Mouse (Mus musculus) thymus, postnatal 4 days (tissue): Measurements from ENCODE around the gene Nptn.

Source experiments
- DNase-seq: peaks from one replicate; pipeline ENCODE4 v3.0.0; 2021

Gene Nptn

DNA sequence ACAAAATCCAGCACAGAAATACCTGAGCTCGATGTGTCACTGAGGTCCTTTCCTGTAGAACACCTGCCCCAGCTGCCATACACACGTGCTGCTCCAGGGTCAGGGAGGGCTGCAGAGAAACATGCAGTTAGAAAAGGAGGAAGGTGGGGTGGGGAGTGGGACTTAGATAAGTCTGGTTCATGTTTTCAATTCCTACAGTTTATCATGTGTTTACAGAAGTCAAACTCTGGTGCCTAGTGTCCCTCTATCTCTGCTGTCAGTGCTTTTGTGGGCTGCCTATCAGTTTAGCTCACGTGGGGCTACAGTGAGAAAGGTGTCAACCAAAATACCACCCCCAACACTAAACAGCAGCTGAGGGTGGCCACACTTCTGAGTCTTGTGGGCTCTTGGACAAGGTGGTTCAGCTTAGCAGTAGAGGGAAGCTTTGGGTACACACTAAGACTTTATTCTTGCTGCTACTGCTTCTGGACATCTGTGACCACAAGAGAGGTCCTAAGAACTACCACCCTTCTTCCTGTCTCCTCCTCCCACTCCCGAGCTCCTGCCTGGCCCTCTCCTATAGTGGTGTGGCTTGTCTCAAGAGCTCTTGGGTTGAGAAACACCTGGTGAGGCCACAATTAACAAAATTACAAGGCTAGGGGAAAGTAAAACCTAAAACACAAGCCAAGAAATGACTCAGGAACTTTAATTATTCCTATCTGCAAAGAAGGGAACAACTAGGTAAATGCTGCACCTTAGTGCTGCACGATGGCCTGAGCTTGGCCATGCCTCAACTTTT, 75.9 kb downstream of the Nptn start:
- DNase-seq = no peak

DNA sequence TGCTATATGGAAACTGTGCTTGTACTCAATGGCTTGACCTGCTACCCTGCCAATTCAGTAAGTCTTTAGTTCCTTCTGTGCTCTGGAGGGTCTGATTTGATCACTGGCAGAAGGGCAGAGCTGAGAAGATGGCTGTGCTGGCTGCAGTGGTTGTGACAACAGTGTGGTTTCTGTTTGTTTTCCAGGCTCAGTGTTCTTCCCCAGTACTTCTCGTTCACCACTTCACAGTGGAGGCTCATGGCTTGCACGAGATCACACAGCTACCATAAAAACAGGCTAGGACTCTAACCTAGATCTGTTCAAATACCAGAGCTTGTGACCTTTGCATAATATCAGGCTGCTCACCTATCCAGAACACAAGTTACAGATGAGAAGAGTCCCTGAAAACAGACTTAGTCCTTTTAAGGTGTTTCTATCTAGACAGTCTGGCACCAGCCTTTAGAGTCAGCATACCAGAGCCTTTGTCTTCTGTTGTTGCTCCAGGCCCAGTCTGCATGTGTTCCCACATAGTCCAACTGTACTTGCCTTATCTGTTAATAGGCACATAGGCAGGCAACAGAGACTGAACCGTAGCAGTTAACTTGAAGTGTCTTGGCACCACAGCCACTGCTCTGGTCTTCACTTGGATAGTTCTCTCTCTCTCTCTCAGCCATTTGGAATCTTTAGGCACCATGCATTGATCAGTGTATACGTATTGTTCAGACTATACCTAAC, 76.7 kb downstream of the Nptn start:
- DNase-seq = no peak

DNA sequence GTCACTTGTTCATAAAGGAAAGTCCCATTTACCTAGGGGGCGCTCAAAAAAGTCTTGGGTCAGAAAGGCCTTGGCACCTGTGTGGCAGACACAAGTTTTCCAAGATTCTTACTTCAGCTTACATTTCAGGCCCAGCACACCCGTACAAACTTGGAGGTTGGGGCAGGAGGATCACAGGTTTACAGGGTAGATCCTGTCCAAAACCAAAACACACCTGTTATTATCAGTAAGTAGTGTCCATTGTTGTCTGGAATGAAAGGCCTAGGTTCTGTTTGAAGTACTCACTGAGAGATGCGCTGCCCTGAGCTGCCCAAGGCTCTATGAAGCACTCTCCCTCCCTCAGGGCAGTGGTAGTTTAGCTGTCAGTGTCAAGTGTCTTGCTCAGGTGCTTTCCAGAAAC, 77.3 kb downstream of the Nptn start:
- no peak for DNase-seq

DNA sequence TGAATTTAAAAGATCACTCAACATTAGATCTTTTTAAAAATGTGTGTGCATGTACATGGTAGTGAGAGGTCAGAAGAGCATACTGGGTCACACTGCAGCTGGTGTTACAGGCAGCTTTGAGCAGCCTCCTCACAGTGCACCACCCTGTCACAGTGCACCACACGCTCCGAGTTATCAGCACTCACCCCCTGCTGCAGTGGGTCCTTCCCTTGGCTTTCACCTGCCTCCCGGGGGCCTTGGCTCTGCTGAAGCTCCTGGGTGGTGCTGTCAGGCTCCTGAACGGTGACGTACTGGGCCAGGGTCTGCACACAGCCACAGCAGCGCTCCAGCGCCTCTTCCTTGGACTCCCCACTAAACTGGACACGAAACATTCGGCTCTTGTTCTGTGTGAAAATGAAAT, 77.9 kb downstream of the Nptn start:
- no peak for DNase-seq

DNA sequence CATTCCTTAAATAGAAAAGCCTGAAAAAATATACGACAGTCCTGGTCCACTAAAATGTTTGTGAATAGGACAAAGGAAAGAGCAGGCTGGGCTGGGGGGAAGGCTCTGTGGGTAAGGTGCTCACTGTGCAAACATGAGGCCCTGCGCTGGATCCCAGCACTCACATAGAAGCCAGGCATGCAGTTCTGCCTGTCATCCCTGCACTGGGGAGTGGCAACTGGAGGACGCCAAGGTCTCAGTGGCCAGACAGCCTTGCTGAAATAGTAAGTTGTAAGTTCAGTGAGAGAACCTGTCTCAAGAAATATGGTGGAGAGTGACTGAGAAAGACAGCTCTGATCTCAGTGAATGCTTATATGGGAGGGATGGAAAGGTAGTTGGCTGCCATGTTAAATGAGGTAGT, 78.6 kb downstream of the Nptn start:
- no peak for DNase-seq

DNA sequence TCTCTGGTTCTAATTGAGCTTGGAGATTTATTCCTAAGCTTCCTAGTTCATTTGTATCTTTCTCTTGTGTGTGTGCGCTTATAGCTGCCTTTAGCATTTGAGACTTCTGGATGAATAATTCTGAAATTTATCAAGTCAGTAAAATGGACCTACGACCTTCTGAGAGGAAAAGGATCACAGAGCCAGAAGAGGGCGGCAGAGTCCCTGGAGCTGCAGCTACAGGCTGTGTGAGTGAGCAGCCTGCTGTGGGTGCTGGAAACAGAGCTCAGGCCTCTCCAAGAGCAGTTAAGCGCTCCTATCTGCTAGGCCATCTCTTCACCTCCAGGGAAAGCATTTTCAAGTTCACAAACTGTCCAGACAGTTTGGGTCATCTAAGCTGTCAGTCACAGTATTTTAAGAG, 80.0 kb downstream of the Nptn start:
- DNase-seq = peak; percentile 37

DNA sequence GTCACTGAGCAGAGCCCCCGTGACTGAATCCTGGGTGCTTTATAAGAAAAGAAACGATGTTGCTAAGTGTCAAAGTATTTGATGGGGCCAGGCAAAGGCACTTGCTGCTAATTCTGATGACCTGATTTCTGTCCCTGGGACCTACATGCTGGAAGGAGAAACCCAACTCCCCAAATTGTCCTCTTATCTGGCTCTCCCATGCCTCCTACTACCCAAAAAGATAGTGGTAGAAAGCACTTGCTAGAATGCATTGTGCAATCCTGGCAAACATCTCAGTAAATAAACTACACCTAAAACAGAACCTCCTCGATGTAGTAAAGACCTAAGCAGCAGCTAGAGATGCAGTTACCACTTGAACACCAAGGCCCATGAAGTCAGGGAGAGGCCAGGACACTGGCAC, 80.8 kb downstream of the Nptn start:
- no peak for DNase-seq

GRCm38 (mm10) chr9:58665492-58665891, 83.5 kb downstream of the Nptn start:
- DNase-seq = no peak

- DNase-seq = no peak
These were observed 84.2 kb downstream of the Nptn start for GRCm38 (mm10) chr9:58666191-58666590.

- no peak for DNase-seq
These were observed 85.2 kb downstream of the Nptn start for GRCm38 (mm10) chr9:58667244-58667643.

DNA sequence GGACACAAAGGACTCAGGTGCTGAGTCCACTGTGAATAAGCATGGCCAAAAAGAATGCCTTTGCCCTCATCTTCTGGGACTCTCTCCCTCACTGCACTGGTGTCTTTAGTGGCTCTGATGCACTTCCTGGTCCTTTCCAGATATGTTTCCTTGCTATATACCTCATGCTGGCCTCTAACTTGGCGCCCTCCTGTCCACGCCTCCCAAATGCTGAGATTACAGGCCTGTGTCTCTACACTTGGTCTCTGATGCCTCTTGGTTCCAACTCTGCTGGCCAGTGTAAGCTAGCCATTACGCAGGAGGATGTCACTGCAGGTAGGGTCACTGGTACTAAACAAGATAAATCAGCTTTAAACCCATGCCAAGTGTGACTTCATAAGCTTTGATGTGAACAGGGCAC, 86.1 kb downstream of the Nptn start:
- DNase-seq = no peak

DNA sequence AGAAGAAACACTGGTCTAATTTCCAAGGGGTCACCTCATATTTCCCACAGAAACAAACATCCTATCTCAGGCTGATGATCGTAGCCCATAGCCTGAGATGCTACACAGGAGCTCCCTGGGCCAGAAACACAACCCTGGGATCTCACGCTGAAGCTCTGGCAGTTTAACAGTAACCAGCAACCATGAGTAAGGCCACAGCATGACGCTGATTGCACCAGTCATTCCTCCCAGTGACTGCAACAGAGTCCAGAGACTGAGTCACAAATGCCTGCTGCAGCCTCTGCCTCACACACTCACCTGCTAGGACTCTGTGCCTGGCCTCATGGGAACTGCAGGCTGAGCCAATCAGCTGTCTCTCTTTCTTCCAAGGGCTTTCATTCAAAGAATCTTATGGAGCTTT, 87.0 kb downstream of the Nptn start:
- no peak for DNase-seq

- no peak for DNase-seq
These were observed 87.8 kb downstream of the Nptn start for GRCm38 (mm10) chr9:58669819-58670218.

GRCm38 (mm10) chr9:58672474-58672873, 90.4 kb downstream of the Nptn start:
- no peak for DNase-seq

- DNase-seq = no peak
These were observed 92.7 kb downstream of the Nptn start for GRCm38 (mm10) chr9:58674736-58675135.

GRCm38 (mm10) chr9:58675371-58675770, 93.3 kb downstream of the Nptn start:
- no peak for DNase-seq

DNA sequence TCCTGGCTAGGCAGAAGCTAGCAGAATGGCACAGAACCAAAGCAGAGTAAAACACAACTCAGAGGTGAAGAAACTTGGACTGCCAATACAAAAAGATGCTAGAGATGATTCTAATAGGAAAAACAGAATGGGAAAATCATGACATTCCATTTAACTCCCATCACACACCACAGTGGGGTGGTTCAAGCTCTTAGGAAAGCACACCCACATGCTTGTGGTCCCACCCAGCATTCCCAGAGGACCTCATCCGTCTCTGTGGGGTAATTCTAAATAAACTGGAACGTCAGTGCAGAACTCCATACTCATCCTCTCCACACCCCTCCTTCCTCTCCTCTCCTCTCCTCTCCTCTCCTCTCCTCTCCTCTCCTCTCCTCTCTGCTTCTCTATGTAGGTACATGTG, 99.4 kb downstream of the Nptn start:
- no peak for DNase-seq

DNA sequence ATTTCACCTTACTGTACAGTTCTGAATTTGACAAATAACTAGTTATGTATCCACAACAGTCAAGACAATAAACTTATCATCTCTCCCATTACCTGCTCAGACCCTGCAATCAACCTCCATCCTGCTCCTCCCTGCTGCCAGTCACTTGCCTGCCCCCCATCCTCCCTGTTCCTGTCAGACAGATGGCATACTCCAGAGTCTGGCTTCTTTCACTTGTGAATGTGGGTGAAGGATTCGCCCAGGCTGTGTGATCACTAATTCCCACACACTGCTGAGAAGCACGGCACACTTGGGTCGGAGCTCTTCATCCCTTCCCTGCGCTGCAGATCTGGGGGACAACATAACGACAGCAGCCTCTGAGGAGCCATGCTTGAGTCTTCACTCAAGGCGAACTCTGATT, 100.1 kb downstream of the Nptn start:
- DNase-seq = no peak

DNA sequence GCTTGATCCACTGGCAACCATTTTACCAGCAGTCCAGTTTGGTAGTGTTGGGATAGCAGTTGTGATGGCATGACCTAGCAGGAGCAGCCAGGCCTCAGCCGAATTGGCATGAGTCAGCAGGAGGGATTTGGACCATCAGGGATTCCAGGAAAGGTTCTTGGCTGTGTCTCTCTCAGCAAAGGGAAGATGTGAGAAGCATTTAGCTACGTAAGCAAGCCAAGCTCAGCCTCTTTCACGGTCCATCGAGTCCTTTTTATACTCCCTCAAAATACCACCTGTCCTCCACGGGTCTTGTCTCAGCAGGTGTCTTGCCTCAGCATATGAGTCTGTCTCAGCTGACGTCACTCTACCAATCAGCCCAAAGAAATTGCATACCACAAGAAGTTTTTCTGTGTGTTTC, 101.3 kb downstream of the Nptn start:
- no peak for DNase-seq

DNA sequence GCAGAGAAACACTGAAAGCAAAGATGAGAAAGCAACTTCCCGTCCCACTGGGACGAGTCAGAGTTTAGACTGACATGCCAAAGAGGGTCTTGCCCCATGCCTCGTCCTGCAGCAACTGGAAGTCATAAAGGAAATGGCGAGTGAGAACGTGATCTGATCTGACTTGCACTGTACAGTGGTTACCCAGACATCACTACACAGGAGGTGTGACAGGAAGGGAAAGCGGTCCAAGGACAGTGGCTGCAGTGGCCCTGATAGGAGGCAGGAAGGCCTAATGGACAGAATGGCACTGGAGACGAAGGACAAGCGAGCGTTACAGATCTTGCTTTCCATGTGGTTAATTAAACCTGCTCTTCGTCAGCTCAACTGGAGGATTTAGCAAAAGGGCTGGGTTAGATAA, 103.2 kb downstream of the Nptn start:
- DNase-seq = no peak

GRCm38 (mm10) chr9:58688076-58688475, 106.0 kb downstream of the Nptn start:
- DNase-seq = no peak

DNA sequence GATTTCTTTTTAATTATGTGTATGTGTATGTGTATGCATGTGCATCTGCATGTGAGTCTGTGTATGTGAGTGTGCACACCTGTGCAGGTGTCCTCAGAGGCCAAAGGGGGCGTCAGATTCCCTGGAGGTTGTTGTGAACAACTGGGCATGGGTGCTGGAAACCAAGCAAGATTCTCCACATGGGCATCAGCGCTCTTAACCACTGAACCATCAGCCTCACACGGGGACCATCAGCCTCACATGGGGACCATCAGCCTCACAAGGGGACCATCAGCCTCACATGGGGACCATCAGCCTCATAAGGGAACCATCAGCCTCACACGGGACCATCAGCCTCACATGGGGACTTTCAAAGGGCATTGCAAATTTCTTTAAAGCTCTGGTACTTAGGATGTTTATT, 108.7 kb downstream of the Nptn start:
- no peak for DNase-seq

DNA sequence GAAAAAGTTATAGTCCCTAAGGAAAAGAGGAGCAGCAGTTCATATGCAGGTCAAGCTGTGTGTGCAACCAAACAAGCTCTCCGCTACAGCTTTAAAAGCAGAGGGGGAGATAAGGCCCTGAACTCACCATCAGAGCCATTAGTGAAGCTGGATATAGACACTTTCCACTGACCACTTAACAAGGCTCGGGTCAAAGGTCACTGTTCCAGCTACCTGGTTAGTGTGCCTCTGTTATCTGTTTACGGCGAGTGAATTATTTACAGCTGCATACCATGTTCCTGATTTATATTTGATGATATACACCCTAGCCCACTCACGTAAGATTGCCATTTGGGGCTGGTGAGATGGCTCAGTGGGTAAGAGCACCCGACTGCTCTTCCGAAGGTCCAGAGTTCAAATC, 109.4 kb downstream of the Nptn start:
- DNase-seq = no peak

DNA sequence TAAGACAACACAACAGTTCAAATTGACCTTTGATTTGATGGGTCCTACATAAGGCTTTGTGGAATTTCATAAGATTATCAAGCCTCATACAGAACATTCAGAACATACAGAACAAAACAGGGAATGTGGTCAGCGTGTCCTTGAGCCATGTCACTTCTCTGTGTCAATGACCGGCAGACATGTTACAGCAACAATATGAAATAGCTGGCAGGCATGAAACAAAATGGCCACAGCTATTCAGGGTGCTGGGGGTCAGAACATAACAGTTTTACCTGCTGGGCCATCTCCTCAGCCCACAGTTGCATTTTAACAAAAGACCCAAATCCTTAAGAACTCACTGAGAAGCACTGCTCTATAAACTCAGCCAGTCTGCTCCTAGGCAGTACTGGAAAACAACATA, 116.4 kb downstream of the Nptn start:
- no peak for DNase-seq

- no peak for DNase-seq
These were observed 119.7 kb downstream of the Nptn start for GRCm38 (mm10) chr9:58701751-58702150.
